Mouse (Mus musculus): ENCODE data around the gene Synpo2.
"Not testable (repeated sequence)": the region's sequence is repeated elsewhere in the genome, so short reads cannot be mapped to it uniquely, and the experiment has no call there.

Gene Synpo2

GRCm38 (mm10) chr3:123126741-123127140, 109.2 kb downstream of the Synpo2 start:
- CTCF ChIA-PET, POLR2A ChIA-PET: not testable (repeated sequence)

GRCm38 (mm10) chr3:123123817-123124216, 112.1 kb downstream of the Synpo2 start:
- CTCF ChIA-PET, result interaction anchor here in 1 of 4 experiments (0.6 kb wide), 1 partner anchor 18 kb away, joined by 10 read pairs; no protein-coding TSS in a partner anchor
- POLR2A ChIA-PET, result interaction anchor here in 1 of 4 experiments (1.0 kb wide), 1 partner anchor 8 kb away, joined by 3 read pairs; no protein-coding TSS in a partner anchor

GRCm38 (mm10) chr3:123122151-123123030, 113.6 kb downstream of the Synpo2 start:
- CTCF ChIA-PET, result interaction anchor here in 2 of 4 experiments (0.8 to 1.6 kb wide), 2 partner anchors 36 to 1009 kb away, joined by 4 read pairs; no protein-coding TSS in a partner anchor
- POLR2A ChIA-PET, result no interaction called here

- CTCF ChIA-PET, result interaction anchor here in 3 of 4 experiments (0.6 to 1.6 kb wide), 4 partner anchors 13 to 388 kb away, joined by 3 to 5 read pairs (median 4); partner anchors contain the start of gene Pde5a (in 1 of the 3)
- POLR2A ChIA-PET, result interaction anchor here in 2 of 4 experiments (0.8 to 2.7 kb wide), 7 partner anchors 8 to 197 kb away, joined by 3 to 8 read pairs (median 4); no protein-coding TSS in a partner anchor
These were observed 119.0 kb downstream of the Synpo2 start for GRCm38 (mm10) chr3:123116903-123117302.

- CTCF ChIA-PET, result interaction anchor here in 3 of 4 experiments (0.6 to 1.6 kb wide), 6 partner anchors 13 to 387 kb away, joined by 3 to 7 read pairs (median 4); partner anchors contain the start of gene Pde5a (in 1 of the 3)
- POLR2A ChIA-PET, result interaction anchor here in 2 of 4 experiments (0.8 to 2.7 kb wide), 7 partner anchors 8 to 196 kb away, joined by 3 to 8 read pairs (median 4); no protein-coding TSS in a partner anchor
These were observed 120.0 kb downstream of the Synpo2 start for GRCm38 (mm10) chr3:123115770-123116527.

- POLR2A ChIA-PET, result interaction anchor here in 1 of 4 experiments (0.9 to 1.5 kb wide), 2 partner anchors 11 to 187 kb away, joined by 3 to 4 read pairs; no protein-coding TSS in a partner anchor
- CTCF ChIA-PET, result interaction anchor here in 1 of 4 experiments (2.0 kb wide), 1 partner anchor 45 kb away, joined by 8 read pairs; no protein-coding TSS in a partner anchor
These were observed 121.8 kb downstream of the Synpo2 start for GRCm38 (mm10) chr3:123114001-123114635.

GRCm38 (mm10) chr3:123112781-123113180, 123.2 kb downstream of the Synpo2 start:
- CTCF ChIA-PET, result interaction anchor here in 1 of 4 experiments (1.3 to 2.0 kb wide), 2 partner anchors 10 to 46 kb away, joined by 4 to 8 read pairs; no protein-coding TSS in a partner anchor
- POLR2A ChIA-PET, result interaction anchor here in 1 of 4 experiments (1.3 to 2.0 kb wide), 4 partner anchors 17 to 186 kb away, joined by 3 to 8 read pairs (median 4); no protein-coding TSS in a partner anchor

- CTCF ChIA-PET, result no interaction called here
These were observed 124.8 kb downstream of the Synpo2 start for GRCm38 (mm10) chr3:123111071-123111711.

GRCm38 (mm10) chr3:123107830-123108549, 128.0 kb downstream of the Synpo2 start:
- CTCF ChIA-PET, result interaction anchor here in 2 of 4 experiments (0.5 to 0.6 kb wide), 2 partner anchors 228 to 325 kb away, joined by 3 read pairs; no protein-coding TSS in a partner anchor
- POLR2A ChIA-PET, result interaction anchor here in 2 of 4 experiments (0.6 to 2.6 kb wide), 3 partner anchors 8 to 338 kb away, joined by 3 to 8 read pairs (median 4); no protein-coding TSS in a partner anchor

More at GRCm38 (mm10) chr3:123111071-123111711, 124.8 kb downstream of the Synpo2 start:
- POLR2A ChIA-PET, result interaction anchor here in 2 of 4 experiments (0.9 to 1.7 kb wide), 3 partner anchors 24 to 397 kb away, joined by 4 to 6 read pairs (median 4); no protein-coding TSS in a partner anchor

- ChIA-PET POLR2A (interaction anchor here in 2 of 4 experiments (0.6 to 0.8 kb wide), 2 partner anchors 15 to 444 kb away, joined by 3 read pairs; no protein-coding TSS in a partner anchor), CTCF (interaction anchor here in 3 of 4 experiments (0.5 to 4.0 kb wide), 6 partner anchors 20 to 221 kb away, joined by 3 to 16 read pairs (median 4); no protein-coding TSS in a partner anchor)
These were observed 131.6 kb downstream of the Synpo2 start for GRCm38 (mm10) chr3:123104325-123104724.

- ChIA-PET POLR2A (interaction anchor here in 2 of 4 experiments (0.6 to 1.5 kb wide), 5 partner anchors 10 to 117 kb away, joined by 3 to 5 read pairs (median 3); no protein-coding TSS in a partner anchor), CTCF (interaction anchor here (0.5 to 4.0 kb wide), 19 partner anchors 10 to 1276 kb away, joined by 3 to 16 read pairs (median 3); partner anchors contain the start of gene Usp53 (in 1 of the 4))
These were observed 132.6 kb downstream of the Synpo2 start for GRCm38 (mm10) chr3:123103151-123103860.

GRCm38 (mm10) chr3:123101761-123102160, 134.2 kb downstream of the Synpo2 start:
- ChIA-PET CTCF (interaction anchor here in 2 of 4 experiments (0.6 kb wide), 2 partner anchors 48 to 148 kb away, joined by 4 to 5 read pairs; no protein-coding TSS in a partner anchor), POLR2A (no interaction called here)

- CTCF ChIA-PET, result no interaction called here
- POLR2A ChIA-PET, result interaction anchor here in 2 of 4 experiments (0.6 to 2.9 kb wide), 5 partner anchors 17 to 413 kb away, joined by 3 to 8 read pairs (median 3); partner anchors contain the start of gene Usp53 (in 1 of the 2)
These were observed 140.8 kb downstream of the Synpo2 start for GRCm38 (mm10) chr3:123095111-123095510.

GRCm38 (mm10) chr3:123093640-123094361, 142.1 kb downstream of the Synpo2 start:
- ChIA-PET POLR2A (interaction anchor here in 3 of 4 experiments (0.7 to 1.6 kb wide), 5 partner anchors 37 to 275 kb away, joined by 3 to 4 read pairs (median 3); partner anchors contain the start of gene Usp53 (in 2 of the 3)), CTCF (interaction anchor here in 2 of 4 experiments (0.6 to 0.9 kb wide), 2 partner anchors 9 to 117 kb away, joined by 3 to 4 read pairs; no protein-coding TSS in a partner anchor)
